Mouse (Mus musculus): ENCODE data around the gene Map4k4. TPM values are rescaled to one million over a fixed set of nuclear protein-coding genes. Genes with fewer than 3 reads are reported as not detected.

Map4k4 gene
- polyA plus RNA-seq, 1 experiment from 2014 or later = 173 TPM

DNA sequence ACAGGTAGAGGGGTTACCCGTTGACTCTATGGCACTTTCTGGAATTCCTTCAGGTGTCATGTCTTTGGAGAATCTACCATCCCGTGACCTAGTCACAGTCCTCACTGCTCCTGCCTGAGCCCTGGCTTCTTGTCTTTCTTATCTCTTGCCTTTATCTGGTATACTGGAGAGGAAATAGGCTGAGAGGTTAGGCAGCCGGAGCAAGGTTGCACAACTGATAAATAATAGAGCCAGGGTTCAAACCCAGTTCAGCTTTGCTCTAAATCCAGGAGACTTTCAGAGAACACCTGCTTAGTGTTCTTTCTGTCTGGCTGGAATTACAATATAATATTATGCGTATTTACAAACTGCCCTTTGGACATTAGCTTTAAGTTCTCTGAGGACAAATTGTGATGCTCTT, 2.0 kb upstream of the Map4k4 start:
- POLR2A ChIA-PET = no interaction called here
- CTCF ChIA-PET = no interaction called here
- no peak for ATAC-seq
- TF ChIP-seq CTCF (IDR thresholded peaks at IDR 0.05) = no peak
- in situ Hi-C loops (cut with MboI; ENCODE audit: low pct_unique_long_range_greater_than_20kb) = loop anchor here (5.0 kb wide), 2 partner anchors 131 to 211 kb away; no protein-coding TSS in a partner anchor
- no peaks in the 10 kb centered on the region for H3K27me3 ChIP-seq
- no peak for DNase-seq (ENCODE audit: low read depth, low spot score)

DNA sequence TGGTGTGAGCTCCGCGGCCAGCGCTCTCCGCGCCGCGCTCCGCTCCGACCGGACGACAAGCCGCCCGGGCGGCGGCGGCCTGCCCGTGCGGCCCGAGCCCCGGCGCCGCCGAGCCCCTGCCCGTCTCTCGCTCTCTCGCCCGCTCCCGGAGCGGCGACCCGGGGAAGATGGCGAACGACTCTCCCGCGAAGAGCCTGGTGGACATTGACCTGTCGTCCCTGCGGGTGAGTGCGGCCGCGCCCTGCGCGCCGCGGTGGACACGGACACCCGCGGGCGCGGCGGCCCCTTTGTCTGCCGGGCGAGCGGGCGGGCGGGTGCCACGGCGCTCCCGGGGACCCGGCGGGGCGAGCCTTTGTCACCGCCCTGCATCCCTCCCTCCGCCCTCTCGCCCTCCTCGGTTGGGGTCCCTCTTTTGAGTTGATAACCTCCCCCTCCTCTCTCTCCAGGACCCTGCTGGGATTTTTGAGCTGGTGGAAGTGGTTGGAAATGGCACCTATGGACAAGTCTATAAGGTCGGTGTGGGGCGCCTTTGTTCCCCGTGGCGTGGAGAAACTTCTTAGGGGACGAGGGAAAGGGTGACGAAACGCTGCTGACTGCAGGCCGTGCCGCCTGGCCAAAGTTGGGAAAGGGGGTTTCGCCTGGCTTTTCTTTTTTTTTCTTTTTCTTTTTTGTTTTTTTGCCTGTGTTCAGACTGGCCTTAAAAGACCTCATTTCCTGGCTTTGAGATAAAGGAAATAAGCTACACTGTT, 524 bp downstream of the Map4k4 start:
- no peaks in the 10 kb centered on the region for H3K27me3 ChIP-seq
- ATAC-seq (peak; percentile 29), DNase-seq (ENCODE audit: low read depth, low spot score) (no peak)
- CTCF ChIA-PET = interaction anchor here (1.5 to 2.2 kb wide), 4 partner anchors 10 to 140 kb away, joined by 3 to 11 read pairs (median 7); no protein-coding TSS in a partner anchor
- POLR2A ChIA-PET = interaction anchor here (1.2 to 1.3 kb wide), 2 partner anchors 11 to 139 kb away, joined by 5 to 6 read pairs; no protein-coding TSS in a partner anchor
- in situ Hi-C loops (cut with MboI; ENCODE audit: low pct_unique_long_range_greater_than_20kb) = loop anchor here (10.0 kb wide), 1 partner anchor 326 kb away; the partner anchor contains the start of gene Rnf149
- no peak for TF ChIP-seq CTCF (IDR thresholded peaks at IDR 0.05)

DNA sequence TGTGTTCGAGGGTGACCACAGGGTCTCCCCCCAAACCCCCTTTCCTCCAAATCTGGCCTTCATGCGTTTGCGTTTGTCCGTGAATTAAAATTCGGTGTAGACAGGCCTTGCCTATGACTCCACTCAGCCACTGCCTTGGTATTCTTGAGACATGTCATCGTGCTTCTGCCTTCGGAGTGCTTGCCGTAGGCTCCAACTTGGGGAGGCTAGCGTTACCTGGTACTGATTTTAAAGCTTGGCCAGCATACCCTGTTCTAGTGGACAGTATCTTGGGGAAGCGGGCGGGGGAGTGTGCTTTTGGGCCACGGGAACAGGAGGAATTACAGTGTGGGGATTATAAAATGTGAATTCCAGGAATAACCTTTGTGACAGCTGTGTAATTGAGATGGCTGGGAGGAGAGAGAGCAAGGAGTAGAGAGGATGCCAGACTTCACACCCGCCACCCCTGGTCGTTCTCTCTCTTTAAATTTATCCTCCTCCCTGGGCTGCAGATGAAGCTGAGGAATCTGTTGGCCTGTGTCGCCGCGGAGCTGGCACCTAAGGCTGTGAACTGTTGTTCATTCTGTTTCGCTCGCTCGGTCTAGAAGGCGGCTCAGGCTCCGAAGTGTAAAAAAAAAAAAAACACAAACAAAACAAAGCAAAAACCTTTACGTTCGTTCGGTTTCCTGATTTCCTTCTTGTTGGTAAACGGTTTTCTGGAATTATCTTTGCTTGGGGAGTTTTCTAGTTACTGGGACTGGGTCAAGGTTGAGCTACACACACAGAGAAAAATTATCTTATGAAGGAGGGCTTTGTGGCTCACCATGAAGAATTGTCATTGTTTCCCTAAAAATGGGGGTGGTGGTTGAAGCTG, 1.4 kb downstream of the Map4k4 start:
- no peaks in the 10 kb centered on the region for H3K27me3 ChIP-seq
- ChIA-PET POLR2A (interaction anchor here (0.7 to 1.3 kb wide), 4 partner anchors 10 to 140 kb away, joined by 3 to 7 read pairs (median 6); no protein-coding TSS in a partner anchor), CTCF (interaction anchor here (0.8 to 2.2 kb wide), 6 partner anchors 9 to 141 kb away, joined by 3 to 11 read pairs (median 5); no protein-coding TSS in a partner anchor)
- in situ Hi-C loops (cut with MboI; ENCODE audit: low pct_unique_long_range_greater_than_20kb) = loop anchor here (10.0 kb wide), 1 partner anchor 327 kb away; the partner anchor contains the start of gene Rnf149
- no peak for TF ChIP-seq CTCF (IDR thresholded peaks at IDR 0.05)
- ATAC-seq (no peak), DNase-seq (ENCODE audit: low read depth, low spot score) (no peak)

DNA sequence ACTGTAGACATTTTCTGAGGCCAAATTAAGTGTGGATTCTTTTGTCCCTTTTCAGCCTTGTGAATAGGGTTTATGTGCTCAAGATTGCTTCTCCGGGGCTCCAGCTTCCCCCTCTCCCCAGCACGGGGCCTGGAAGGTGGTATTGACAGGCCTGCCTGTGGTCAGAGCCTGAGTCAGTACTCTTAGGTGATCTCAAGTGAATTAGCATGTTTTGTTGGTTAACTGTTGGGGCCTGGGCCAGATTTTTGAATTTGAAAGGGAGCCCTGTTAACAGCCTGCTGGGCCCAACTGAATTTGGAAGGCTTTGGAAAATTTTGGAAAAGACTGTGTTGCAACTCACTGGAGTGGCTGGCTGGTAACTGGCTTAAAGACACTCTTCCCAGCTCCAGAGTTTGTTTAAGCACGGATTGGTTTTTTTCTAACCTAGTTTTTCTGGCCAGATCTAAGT, 2.0 kb downstream of the Map4k4 start:
- in situ Hi-C loops (cut with MboI; ENCODE audit: low pct_unique_long_range_greater_than_20kb) = loop anchor here (10.0 kb wide), 1 partner anchor 328 kb away; the partner anchor contains the start of gene Rnf149
- no peaks in the 10 kb centered on the region for H3K27me3 ChIP-seq
- CTCF ChIA-PET = interaction anchor here (0.8 to 2.2 kb wide), 6 partner anchors 9 to 141 kb away, joined by 3 to 11 read pairs (median 5); no protein-coding TSS in a partner anchor
- no peak for TF ChIP-seq CTCF (IDR thresholded peaks at IDR 0.05)
- DNase-seq (ENCODE audit: low read depth, low spot score) = no peak
- no peak for ATAC-seq
- POLR2A ChIA-PET = interaction anchor here (0.7 to 1.3 kb wide), 4 partner anchors 9 to 141 kb away, joined by 3 to 7 read pairs (median 6); no protein-coding TSS in a partner anchor

DNA sequence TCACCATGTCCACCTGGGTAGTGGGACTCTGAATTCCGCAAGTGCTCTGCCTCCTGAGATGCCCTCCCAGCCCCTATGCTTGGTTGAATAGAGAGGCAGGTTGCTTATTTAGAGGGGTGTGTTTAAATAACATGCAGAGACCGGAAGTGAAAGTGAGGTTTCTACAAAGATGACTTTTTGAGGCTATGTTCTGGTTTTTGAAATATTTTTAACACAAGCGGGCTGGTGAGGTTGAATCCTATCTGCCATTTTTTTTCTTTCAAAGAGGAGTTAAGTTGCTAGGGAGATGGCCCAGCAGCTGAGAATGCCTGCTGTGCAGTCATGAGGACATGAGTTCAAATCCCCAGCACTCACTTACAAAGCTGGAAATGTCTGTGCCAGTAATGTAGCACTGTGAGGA, 4.0 kb downstream of the Map4k4 start:
- POLR2A ChIA-PET = interaction anchor here (0.7 to 1.2 kb wide), 2 partner anchors 38 to 143 kb away, joined by 3 to 4 read pairs; no protein-coding TSS in a partner anchor
- no peaks in the 10 kb centered on the region for H3K27me3 ChIP-seq
- TF ChIP-seq CTCF (IDR thresholded peaks at IDR 0.05) = no peak
- ATAC-seq (no peak), DNase-seq (ENCODE audit: low read depth, low spot score) (no peak)
- CTCF ChIA-PET = interaction anchor here (1.3 kb wide), 1 partner anchor 219 kb away, joined by 4 read pairs; no protein-coding TSS in a partner anchor
- in situ Hi-C loops (cut with MboI; ENCODE audit: low pct_unique_long_range_greater_than_20kb) = loop anchor here (10.0 kb wide), 1 partner anchor 330 kb away; the partner anchor contains the start of gene Rnf149

DNA sequence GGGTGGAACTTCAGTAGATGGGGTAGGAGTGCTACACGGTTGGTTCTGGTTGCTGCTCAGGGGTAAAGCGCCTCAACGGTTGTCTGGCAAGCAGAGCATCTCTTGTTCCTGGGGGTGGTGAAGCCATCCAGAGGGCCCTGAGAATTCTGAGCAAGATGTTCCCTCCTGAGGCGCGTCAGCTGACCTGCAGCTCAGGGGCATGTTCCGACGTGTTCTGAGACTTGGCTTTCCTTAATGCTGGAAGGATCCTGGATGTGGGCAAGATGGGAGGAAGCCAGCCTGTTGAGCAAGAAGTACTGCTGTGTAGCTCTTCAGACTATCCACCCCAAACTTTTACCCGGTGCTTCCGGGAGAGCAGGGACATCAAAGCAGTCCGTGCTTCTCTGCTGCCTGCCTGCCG, 6.2 kb downstream of the Map4k4 start:
- no peak for TF ChIP-seq CTCF (IDR thresholded peaks at IDR 0.05)
- in situ Hi-C loops (cut with MboI; ENCODE audit: low pct_unique_long_range_greater_than_20kb) = loop anchor here (10.0 kb wide), 1 partner anchor 332 kb away; the partner anchor contains the start of gene Rnf149
- ChIA-PET CTCF (no interaction called here), POLR2A (no interaction called here)
- DNase-seq (ENCODE audit: low read depth, low spot score) = no peak
- H3K27me3 ChIP-seq = no peaks in the 10 kb centered on the region
- ATAC-seq = no peak

DNA sequence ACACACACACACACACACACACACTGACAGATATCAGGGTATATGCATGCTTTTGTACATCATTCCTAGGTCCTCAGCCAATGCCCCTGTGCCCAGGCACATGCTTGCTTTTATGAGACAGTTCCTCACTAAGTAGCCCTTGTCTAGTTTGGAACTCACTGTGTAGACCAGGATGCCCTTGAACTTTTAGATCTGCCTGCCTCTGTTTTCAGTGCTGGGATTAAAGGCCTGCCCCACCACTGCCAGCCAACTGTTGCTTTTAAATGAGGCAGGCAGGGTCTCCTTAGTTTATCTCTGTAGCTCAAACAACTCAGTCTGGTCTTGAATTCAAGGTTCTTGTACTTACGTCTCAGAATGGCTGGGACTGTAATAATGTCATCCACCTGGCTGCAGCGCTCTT, 8.3 kb downstream of the Map4k4 start:
- in situ Hi-C loops (cut with MboI; ENCODE audit: low pct_unique_long_range_greater_than_20kb) = loop anchor here (10.0 kb wide), 1 partner anchor 334 kb away; the partner anchor contains the start of gene Rnf149
- DNase-seq (ENCODE audit: low read depth, low spot score) (no peak), ATAC-seq (no peak)
- H3K27me3 ChIP-seq = no peaks in the 10 kb centered on the region
- CTCF ChIA-PET = no interaction called here
- POLR2A ChIA-PET = interaction anchor here (0.5 kb wide), 1 partner anchor 202 kb away, joined by 3 read pairs; no protein-coding TSS in a partner anchor
- no peak for TF ChIP-seq CTCF (IDR thresholded peaks at IDR 0.05)

- peak; percentile 82 for TF ChIP-seq CTCF (IDR thresholded peaks at IDR 0.05)
- in situ Hi-C loops (cut with MboI; ENCODE audit: low pct_unique_long_range_greater_than_20kb) = no loop called here
- H3K27me3 ChIP-seq = no peaks in the 10 kb centered on the region
- CTCF ChIA-PET = interaction anchor here (0.7 to 3.0 kb wide), 9 partner anchors 9 to 150 kb away, joined by 3 to 27 read pairs (median 5); no protein-coding TSS in a partner anchor
- ATAC-seq = no peak
- POLR2A ChIA-PET = interaction anchor here (1.5 kb wide), 1 partner anchor 9 kb away, joined by 6 read pairs; no protein-coding TSS in a partner anchor
- no peak for DNase-seq (ENCODE audit: low read depth, low spot score)
Observed at GRCm38 (mm10) chr1:39911446-39911845, 10.7 kb downstream of the Map4k4 start.

DNA sequence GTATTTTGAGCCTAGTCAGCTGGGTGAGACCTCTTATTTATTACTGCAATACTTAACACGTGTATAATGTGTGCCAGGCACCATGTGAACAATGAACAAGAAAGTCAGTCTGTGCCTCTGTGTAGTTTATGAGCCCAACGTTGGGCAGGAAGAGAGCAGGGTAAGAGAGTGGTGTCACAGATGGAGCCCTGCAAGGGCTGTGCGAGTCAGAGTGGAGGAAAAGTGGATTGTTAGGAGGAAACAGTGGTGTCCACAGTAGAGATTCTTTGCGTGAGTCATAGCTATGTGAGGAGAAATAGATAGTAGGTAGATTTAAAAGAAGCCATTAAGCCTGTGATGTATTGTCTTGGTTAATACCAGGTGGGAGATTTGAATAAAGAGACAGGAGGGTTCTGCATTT, 12.5 kb downstream of the Map4k4 start:
- in situ Hi-C loops (cut with MboI; ENCODE audit: low pct_unique_long_range_greater_than_20kb) = no loop called here
- POLR2A ChIA-PET = no interaction called here
- CTCF ChIA-PET = interaction anchor here (0.8 to 3.0 kb wide), 5 partner anchors 10 to 152 kb away, joined by 3 to 27 read pairs (median 3); no protein-coding TSS in a partner anchor
- no peak for TF ChIP-seq CTCF (IDR thresholded peaks at IDR 0.05)
- no peaks in the 10 kb centered on the region for H3K27me3 ChIP-seq
- DNase-seq (ENCODE audit: low read depth, low spot score) (no peak), ATAC-seq (no peak)

- ATAC-seq (no peak), DNase-seq (ENCODE audit: low read depth, low spot score) (no peak)
- in situ Hi-C loops (cut with MboI; ENCODE audit: low pct_unique_long_range_greater_than_20kb) = no loop called here
- ChIA-PET CTCF (interaction anchor here (1.0 kb wide), 1 partner anchor 155 kb away, joined by 5 read pairs; no protein-coding TSS in a partner anchor), POLR2A (no interaction called here)
- TF ChIP-seq CTCF (IDR thresholded peaks at IDR 0.05) = no peak
- H3K27me3 ChIP-seq = no peaks in the 10 kb centered on the region
Observed at GRCm38 (mm10) chr1:39916144-39916543, 15.4 kb downstream of the Map4k4 start.

Measured in Patski (cell line).